Mouse (Mus musculus) gastrocnemius, postnatal 4 days (tissue): Measurements from ENCODE around the gene Sh3pxd2b. TPM values are rescaled to one million over a fixed set of nuclear protein-coding genes. Genes with fewer than 3 reads are reported as not detected.

ENCODE experiments used
- DNase-seq, 2 experiments: peaks; one replicate each; pipeline ENCODE4 v3.0.0; 2021 to 2022; ENCODE audit warnings: low spot score in 2 of 2, mixed read lengths in 2 of 2
- long read RNA-seq, 2 experiments: library from polyadenylated mRNA; stranded (forward); transcript quantifications; one replicate each; pipeline ENCODE4 v2.0.0; 2021
- total RNA-seq, 2 experiments: library from RNA; stranded (reverse); gene quantifications; 2 replicates each; pipeline ENCODE4 v1.2.3; 2021

Sh3pxd2b gene
- 10 to 100 TPM; 51.4 to 56.2 TPM for total RNA-seq
- long read RNA-seq, experiment 1, full-length matches to known transcripts: 6 of 25 reads
- long read RNA-seq, experiment 1, partial matches to known transcripts: 18 of 25 reads
- long read RNA-seq, experiment 1, other reads (novel, unspliced or antisense): 1 of 25 reads
- long read RNA-seq, experiment 2, full-length matches to known transcripts: 12 of 35 reads
- long read RNA-seq, experiment 2, partial matches to known transcripts: 21 of 35 reads
- long read RNA-seq, experiment 2, other reads (novel, unspliced or antisense): 2 of 35 reads

DNA sequence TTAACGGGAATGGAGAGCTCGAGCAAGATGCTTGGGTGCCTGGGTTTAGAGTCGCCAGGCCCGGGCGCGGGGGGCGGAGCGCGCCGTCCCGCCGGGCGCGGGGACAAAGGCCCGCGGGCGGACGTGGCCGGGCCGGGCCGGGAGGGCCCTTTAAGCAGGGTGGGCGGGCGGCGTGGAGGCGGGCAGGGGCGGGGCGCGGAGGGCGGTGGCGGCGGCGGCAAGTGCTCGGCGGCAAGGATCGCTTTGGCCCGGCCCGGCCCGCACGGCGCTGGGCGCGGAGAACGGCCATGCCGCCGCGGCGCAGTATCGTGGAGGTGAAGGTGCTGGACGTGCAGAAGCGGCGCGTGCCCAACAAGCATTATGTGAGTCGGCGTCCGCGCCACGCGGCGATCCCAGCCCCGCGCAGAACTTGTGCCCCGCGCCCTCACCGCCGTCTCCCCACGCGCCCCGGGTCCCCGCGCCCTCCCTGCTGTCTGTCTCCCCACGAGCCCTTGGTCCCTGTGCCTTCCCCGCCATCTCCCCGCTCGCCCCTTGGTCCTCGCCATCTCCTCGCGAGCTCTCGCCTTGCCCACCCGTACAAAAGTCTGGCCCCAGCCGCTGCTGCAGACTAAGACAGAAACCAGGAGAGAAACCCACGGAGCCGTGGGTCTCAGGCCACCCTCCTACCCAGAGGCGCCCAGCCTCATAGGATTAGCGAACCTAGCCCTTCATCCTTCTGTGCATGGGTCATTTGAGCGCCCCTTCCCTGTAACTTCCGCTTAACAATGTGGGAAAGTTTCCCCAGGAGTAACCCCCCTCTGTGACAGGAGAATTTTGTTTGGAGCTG is at the start of gene Sh3pxd2b:
TSS of gene Sh3pxd2b (plus strand) at position 214 of the 826 bp plus-strand sequence.
- DNase-seq: peak; percentile 74 to 82

DNA sequence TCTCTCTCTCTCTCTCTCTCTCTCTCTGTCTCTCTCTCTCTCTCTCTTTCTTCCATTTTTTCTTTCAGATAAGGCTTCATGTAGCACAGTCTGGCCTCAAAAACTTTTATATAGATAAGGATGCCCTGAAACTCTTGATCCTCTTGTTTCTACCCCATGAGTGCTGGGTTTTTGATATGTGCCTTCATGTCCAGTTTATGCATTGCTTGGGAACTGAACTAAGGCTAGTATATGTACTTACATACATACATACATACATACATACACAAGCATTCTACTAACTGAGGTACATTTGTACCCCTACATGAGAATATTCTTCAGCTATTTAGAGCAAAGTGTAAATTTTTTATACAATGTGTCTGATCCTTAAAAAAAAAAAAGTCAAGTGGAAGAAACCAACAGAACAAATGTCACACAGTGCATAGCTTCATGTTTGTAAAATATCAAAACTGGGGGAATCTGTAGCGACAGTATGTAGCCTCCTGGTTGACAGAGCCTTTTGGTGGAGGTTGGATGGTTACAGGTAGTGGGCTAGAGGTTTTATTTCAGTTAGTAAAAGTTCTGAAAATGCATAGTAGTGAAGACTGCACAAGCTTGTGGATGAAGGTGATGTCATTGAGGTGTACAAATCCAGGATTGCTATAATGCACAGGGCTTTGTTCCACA is 49.6 kb upstream of the Sh3pxd2b start:
- no peak for DNase-seq

- DNase-seq: no peak
These were observed 49.1 kb upstream of the Sh3pxd2b start for GRCm38 (mm10) chr11:32298532-32298918.

DNA sequence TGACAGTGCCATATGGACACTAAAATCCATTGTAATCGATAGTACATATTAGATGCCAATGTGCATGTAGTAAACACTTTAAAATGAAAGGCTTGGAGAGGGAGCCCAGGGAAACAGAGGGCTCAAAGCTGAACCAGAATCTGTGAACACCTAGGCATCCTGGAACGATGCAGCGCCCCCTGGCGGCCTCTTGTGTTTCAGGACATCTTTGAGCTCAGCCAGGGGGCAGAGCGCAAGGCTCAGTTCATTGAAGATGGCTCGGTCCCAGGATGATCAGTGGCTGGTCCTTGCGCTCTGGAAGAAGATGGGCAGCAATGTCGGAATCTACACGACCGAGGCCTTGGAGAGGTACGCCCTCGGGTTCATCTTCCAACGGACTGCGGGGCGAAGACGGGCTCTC is 47.8 kb upstream of the Sh3pxd2b start, which contains the start of gene Hbq1a:
TSS of gene Hbq1a (plus strand) at position 205 of the 400 bp plus-strand sequence.
- DNase-seq: peak in 1 of 2 experiments; percentile 54

GRCm38 (mm10) chr11:32300279-32301267 is 47.0 kb upstream of the Sh3pxd2b start:
- DNase-seq: no peak

DNA sequence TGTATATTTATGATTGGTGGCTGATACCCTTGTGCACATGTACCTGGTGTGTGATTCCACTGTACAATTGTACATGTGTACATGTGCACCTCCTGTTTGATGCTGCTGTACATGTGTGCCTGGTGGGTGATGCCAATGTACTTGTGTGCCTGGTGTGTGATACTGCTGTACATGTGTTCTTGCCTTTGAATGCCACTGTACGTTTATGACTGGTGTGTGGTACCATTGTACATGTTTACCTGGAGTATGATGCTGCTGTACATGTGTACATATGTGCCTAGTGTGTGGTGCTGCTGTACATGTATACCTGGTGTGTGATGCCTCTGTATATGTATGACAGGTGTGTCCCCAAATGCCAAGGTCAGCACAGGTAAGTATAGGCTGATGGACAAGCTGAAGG is 46.1 kb upstream of the Sh3pxd2b start:
- no peak for DNase-seq

DNA sequence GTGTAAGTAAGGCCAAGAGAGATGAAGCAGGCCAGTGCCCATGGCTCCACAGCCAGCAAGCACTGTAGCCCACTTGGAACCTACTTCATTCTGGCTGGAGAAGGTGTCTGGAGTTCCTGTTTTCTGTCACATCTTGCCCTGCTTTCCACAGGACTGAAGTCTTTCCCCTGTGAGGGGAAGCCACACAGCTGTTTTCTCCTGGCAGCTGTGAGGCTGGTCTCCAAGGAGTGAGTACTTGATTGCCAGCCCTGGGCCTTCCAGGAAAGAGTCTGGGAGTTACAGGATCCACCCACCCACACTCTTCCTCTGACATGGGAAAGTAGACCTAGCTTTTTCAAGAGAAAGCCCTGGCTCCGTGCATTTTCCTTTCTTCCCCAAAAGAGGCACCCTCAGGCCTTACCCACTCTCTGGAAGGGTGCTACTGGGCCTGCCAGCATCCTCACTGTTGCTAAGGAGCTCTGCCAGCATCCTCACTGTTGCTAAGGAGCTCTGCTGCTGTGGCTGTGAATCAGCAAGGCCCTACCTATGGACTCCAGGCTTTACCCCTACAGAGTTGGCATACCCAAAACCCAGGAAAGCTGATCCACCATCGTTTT is 44.7 kb upstream of the Sh3pxd2b start:
- no peak for DNase-seq

DNA sequence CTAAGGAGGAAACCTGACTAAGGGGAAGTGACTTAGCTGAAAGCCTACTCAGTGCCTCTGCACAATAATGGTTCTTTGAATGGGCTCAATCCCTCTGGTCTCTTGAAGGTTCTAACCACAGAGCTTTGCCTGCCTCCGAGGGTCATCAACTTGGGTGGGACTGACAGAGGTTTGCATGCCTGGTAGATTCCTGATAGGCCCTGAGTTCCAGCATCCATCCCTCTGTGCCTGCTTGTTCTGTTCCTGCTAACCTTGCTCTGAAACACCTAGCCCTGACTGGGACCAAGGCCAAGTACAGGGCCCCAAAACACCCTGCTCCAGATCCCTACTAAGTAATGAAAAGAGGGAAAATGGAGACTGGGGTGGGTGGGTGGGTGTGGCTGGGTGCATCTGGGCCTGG is 44.2 kb upstream of the Sh3pxd2b start:
- DNase-seq: no peak

DNA sequence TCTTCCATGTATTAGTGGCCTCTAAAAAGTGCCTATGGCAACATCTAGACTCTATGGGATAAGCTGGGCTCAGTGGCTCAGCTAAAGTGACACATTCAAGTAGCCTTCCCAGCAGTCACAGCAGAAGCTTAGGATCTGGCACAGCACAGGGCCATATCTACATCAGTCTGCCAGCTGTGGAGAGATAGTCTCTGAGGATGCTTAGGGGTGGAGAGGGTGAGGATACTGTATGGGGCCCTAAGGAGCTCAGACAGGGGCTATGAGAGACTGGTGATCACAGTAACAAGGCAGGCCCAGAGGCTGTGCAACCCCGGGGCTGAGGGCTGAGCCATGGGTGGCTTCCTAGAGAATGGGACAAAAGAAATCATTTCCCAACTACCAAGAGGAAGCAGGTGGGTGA is 40.6 kb upstream of the Sh3pxd2b start:
- DNase-seq: no peak

GRCm38 (mm10) chr11:32309446-32309845 is 38.2 kb upstream of the Sh3pxd2b start:
- DNase-seq: no peak

DNA sequence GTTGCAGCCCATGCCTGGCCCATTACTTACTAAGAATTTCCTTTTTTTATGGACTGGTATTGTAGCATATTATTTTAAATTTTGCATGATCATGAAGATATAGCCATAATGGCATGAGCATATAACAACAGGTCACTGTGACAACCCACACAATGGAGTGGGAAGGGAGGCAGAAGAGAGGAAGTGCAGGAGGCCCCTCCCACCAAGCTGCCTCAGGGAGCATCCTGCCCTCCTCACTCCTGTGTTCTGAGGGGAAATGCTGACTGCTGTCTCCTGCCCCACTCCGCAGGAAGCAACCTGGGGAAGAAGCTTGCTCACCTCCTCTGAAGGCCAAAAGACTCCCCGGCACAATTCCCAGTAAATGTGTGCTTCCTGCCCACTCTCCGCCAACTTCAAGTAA is 37.7 kb upstream of the Sh3pxd2b start:
- DNase-seq: no peak

DNA sequence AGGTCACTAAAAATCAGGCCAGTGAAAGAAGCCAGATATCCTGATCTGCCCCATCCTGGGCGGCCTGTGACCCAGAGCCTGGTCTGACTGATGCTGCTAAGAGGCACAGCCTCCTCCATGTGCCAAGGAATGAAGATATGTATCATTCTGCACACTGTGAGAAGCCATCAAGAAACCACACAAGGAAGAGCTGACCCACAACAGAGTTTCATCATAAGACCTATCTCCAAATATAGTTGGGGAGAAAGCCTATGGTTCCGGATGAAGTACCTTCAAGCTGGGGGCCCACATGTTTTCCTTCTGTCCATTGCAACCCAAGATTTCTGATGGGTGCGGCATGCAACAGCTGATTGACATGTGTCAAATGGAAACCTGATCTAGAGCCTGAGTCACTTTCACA is 31.6 kb upstream of the Sh3pxd2b start:
- DNase-seq: no peak

GRCm38 (mm10) chr11:32320507-32321195 is 27.0 kb upstream of the Sh3pxd2b start:
- DNase-seq: no peak

DNA sequence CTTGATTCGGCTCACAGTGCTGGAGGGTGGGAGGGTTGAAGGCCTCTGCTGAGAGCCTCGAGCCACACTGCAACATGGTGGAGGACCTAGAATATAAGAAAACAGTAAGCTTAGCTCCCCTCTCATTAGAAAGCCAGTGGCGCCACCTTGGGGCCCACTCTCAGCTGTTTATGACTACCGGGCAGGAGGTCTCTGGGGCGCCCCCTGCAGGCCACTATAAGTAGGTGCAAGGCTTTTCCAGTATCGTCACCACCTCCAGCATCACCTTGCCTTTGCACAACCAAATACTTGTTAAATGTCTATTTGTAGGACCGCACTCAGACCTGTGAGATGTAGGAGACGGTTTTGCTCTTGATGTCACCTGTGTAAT is 26.4 kb upstream of the Sh3pxd2b start:
- DNase-seq: peak; percentile 57 to 79

- DNase-seq: peak; percentile 77 to 85
These were observed 23.0 kb upstream of the Sh3pxd2b start for GRCm38 (mm10) chr11:32324609-32325008.

GRCm38 (mm10) chr11:32331075-32331474 is 16.5 kb upstream of the Sh3pxd2b start:
- DNase-seq: no peak

DNA sequence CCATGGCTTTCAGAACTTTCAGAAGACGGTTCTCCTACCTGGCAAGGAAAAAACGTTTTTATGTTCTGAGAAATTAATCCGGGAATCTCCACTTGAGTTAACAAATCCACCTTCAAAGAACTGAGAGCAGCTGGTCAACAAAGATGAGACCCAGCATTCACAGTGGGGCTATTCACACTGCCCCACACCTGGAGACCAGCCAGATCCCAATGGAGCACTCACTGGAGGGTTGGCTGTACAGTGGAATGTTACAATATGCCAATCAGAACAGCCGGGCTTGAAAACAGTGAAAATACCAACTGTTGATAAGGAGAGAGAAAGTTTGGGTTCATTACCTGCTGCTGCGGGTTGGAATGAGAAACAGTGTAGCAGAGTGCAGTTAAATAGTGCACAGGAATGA is 15.8 kb upstream of the Sh3pxd2b start:
- DNase-seq: no peak

- DNase-seq: no peak
These were observed 14.4 kb upstream of the Sh3pxd2b start for GRCm38 (mm10) chr11:32333235-32333634.

DNA sequence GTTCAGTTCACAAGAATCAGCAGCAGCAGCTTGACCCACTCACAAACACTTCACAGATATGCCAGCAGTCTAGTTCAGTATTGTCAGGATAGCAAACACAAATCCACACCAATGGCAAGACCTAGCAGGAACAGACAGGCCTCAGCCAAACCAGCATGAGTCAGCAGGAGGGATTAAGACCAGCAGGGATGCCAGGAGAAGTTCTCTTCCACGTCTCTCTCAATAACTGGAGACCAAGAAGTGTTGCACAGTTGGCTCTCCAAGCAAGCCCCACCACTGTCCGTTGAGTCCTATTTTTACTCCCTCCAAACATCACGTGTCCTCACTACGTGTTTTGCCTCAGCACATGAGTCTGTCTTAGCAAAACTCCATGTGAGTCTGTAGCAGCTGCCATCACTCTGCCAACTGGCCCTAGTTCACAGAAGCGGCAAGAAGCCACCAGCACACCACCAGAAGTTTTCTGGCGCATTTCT is 11.1 kb upstream of the Sh3pxd2b start:
- DNase-seq: no peak

- DNase-seq: no peak
These were observed 8.5 kb upstream of the Sh3pxd2b start for GRCm38 (mm10) chr11:32339131-32339531.
